Mouse (Mus musculus): ENCODE data around the gene Taok1. TPM values are rescaled to one million over a fixed set of nuclear protein-coding genes. Genes with fewer than 3 reads are reported as not detected.

The Taok1 gene
- polyA plus RNA-seq, 1 experiment from 2014 or later, result 14.8 TPM

GRCm38 (mm10) chr11:77505291-77505980 is 102.2 kb downstream of the Taok1 start:
- WGBS, result 87% methylated on average over 22 of the region's 22 CpGs
- Histone ChIP-seq H3K36me3 (ENCODE audit: control insufficient read depth, insufficient read depth, low read length) (peaks cover 29% of the 10 kb centered on the region), H3K4me3 (ENCODE audit: low read length) (no peak overlapping the region), H3K9me3 (ENCODE audit: control insufficient read depth, low read length) (no peaks in the 10 kb centered on the region), H3K4me1 (replicated peaks; ENCODE audit: control insufficient read depth, insufficient read depth, low read length) (peaks cover 9% of the 10 kb centered on the region), H3K9ac (ENCODE audit: low read length) (no peak overlapping the region), H3K4me2 (ENCODE audit: low read depth, low read length) (no peak overlapping the region), H3K27me3 (ENCODE audit: control insufficient read depth, insufficient read depth, low read depth, low read length) (no peaks in the 10 kb centered on the region), H3K27ac (ENCODE audit: low read length) (no peak overlapping the region)
- ATAC-seq (ENCODE audit: low read depth), result no peak

- Histone ChIP-seq H3K4me2 (ENCODE audit: low read depth, low read length) (no peak overlapping the region), H3K27ac (ENCODE audit: low read length) (no peak overlapping the region), H3K9ac (ENCODE audit: low read length) (no peak overlapping the region), H3K4me3 (ENCODE audit: low read length) (no peak overlapping the region), H3K4me1 (replicated peaks; ENCODE audit: control insufficient read depth, insufficient read depth, low read length) (peaks cover 10% of the 10 kb centered on the region), H3K36me3 (ENCODE audit: control insufficient read depth, insufficient read depth, low read length) (peaks cover 33% of the 10 kb centered on the region), H3K27me3 (ENCODE audit: control insufficient read depth, insufficient read depth, low read depth, low read length) (no peaks in the 10 kb centered on the region), H3K9me3 (ENCODE audit: control insufficient read depth, low read length) (no peaks in the 10 kb centered on the region)
- 85% methylated on average over 19 of the region's 19 CpGs for WGBS
- ATAC-seq (ENCODE audit: low read depth), result no peak
Observed at GRCm38 (mm10) chr11:77504377-77504776, 103.2 kb downstream of the Taok1 start.

- peaks cover 10% of the 10 kb centered on the region for H3K4me1 ChIP-seq (replicated peaks; ENCODE audit: control insufficient read depth, insufficient read depth, low read length)
- H3K4me2 ChIP-seq (ENCODE audit: low read depth, low read length), result no peak overlapping the region
- no peak overlapping the region for H3K4me3 ChIP-seq (ENCODE audit: low read length)
- peaks cover 33% of the 10 kb centered on the region for H3K36me3 ChIP-seq (ENCODE audit: control insufficient read depth, insufficient read depth, low read length)
- H3K27me3 ChIP-seq (ENCODE audit: control insufficient read depth, insufficient read depth, low read depth, low read length), result no peaks in the 10 kb centered on the region
- 59% methylated on average over 3 of the region's 3 CpGs for WGBS
- H3K27ac ChIP-seq (ENCODE audit: low read length), result no peak overlapping the region
- H3K9ac ChIP-seq (ENCODE audit: low read length), result no peak overlapping the region
- peak; percentile 27 for ATAC-seq (ENCODE audit: low read depth)
- no peaks in the 10 kb centered on the region for H3K9me3 ChIP-seq (ENCODE audit: control insufficient read depth, low read length)
Observed at GRCm38 (mm10) chr11:77503511-77503910, 104.1 kb downstream of the Taok1 start.

GRCm38 (mm10) chr11:77502481-77502880 is 105.1 kb downstream of the Taok1 start:
- ATAC-seq (ENCODE audit: low read depth), result no peak
- Histone ChIP-seq H3K9me3 (ENCODE audit: control insufficient read depth, low read length) (no peaks in the 10 kb centered on the region), H3K9ac (ENCODE audit: low read length) (no peak overlapping the region), H3K27me3 (ENCODE audit: control insufficient read depth, insufficient read depth, low read depth, low read length) (no peaks in the 10 kb centered on the region), H3K4me3 (ENCODE audit: low read length) (no peak overlapping the region), H3K4me2 (ENCODE audit: low read depth, low read length) (no peak overlapping the region), H3K4me1 (replicated peaks; ENCODE audit: control insufficient read depth, insufficient read depth, low read length) (peaks cover 16% of the 10 kb centered on the region), H3K36me3 (ENCODE audit: control insufficient read depth, insufficient read depth, low read length) (peaks cover 33% of the 10 kb centered on the region), H3K27ac (ENCODE audit: low read length) (no peak overlapping the region)
- WGBS, result 65% methylated on average over 6 of the region's 6 CpGs

GRCm38 (mm10) chr11:77501971-77502370 is 105.6 kb downstream of the Taok1 start:
- H3K27ac ChIP-seq (ENCODE audit: low read length), result no peak overlapping the region
- peaks cover 33% of the 10 kb centered on the region for H3K36me3 ChIP-seq (ENCODE audit: control insufficient read depth, insufficient read depth, low read length)
- no peaks in the 10 kb centered on the region for H3K27me3 ChIP-seq (ENCODE audit: control insufficient read depth, insufficient read depth, low read depth, low read length)
- H3K4me1 ChIP-seq (replicated peaks; ENCODE audit: control insufficient read depth, insufficient read depth, low read length), result peaks cover 21% of the 10 kb centered on the region
- H3K9me3 ChIP-seq (ENCODE audit: control insufficient read depth, low read length), result no peaks in the 10 kb centered on the region
- no peak overlapping the region for H3K9ac ChIP-seq (ENCODE audit: low read length)
- H3K4me2 ChIP-seq (ENCODE audit: low read depth, low read length), result no peak overlapping the region
- WGBS, result 93% methylated on average over 4 of the region's 4 CpGs
- ATAC-seq (ENCODE audit: low read depth), result no peak
- H3K4me3 ChIP-seq (ENCODE audit: low read length), result no peak overlapping the region

GRCm38 (mm10) chr11:77501392-77501791 is 106.2 kb downstream of the Taok1 start:
- peaks cover 25% of the 10 kb centered on the region for H3K4me1 ChIP-seq (replicated peaks; ENCODE audit: control insufficient read depth, insufficient read depth, low read length)
- H3K9me3 ChIP-seq (ENCODE audit: control insufficient read depth, low read length), result no peaks in the 10 kb centered on the region
- no peak for ATAC-seq (ENCODE audit: low read depth)
- 19% methylated on average over 5 of the region's 5 CpGs for WGBS
- H3K9ac ChIP-seq (ENCODE audit: low read length), result no peak overlapping the region
- H3K36me3 ChIP-seq (ENCODE audit: control insufficient read depth, insufficient read depth, low read length), result peaks cover 30% of the 10 kb centered on the region
- H3K4me3 ChIP-seq (ENCODE audit: low read length), result no peak overlapping the region
- no peak overlapping the region for H3K4me2 ChIP-seq (ENCODE audit: low read depth, low read length)
- no peaks in the 10 kb centered on the region for H3K27me3 ChIP-seq (ENCODE audit: control insufficient read depth, insufficient read depth, low read depth, low read length)
- H3K27ac ChIP-seq (ENCODE audit: low read length), result no peak overlapping the region

GRCm38 (mm10) chr11:77500361-77501325 is 107.0 kb downstream of the Taok1 start:
- H3K27ac ChIP-seq (ENCODE audit: low read length), result no peak overlapping the region

GRCm38 (mm10) chr11:77499354-77499753 is 108.3 kb downstream of the Taok1 start:
- ATAC-seq (ENCODE audit: low read depth), result no peak
- no peak overlapping the region for H3K27ac ChIP-seq (ENCODE audit: low read length)
- H3K9ac ChIP-seq (ENCODE audit: low read length), result no peak overlapping the region
- H3K9me3 ChIP-seq (ENCODE audit: control insufficient read depth, low read length), result no peaks in the 10 kb centered on the region
- H3K4me3 ChIP-seq (ENCODE audit: low read length), result no peak overlapping the region
- WGBS, result 77% methylated on average over 7 of the region's 7 CpGs
- no peak overlapping the region for H3K4me2 ChIP-seq (ENCODE audit: low read depth, low read length)
- no peaks in the 10 kb centered on the region for H3K27me3 ChIP-seq (ENCODE audit: control insufficient read depth, insufficient read depth, low read depth, low read length)
- H3K4me1 ChIP-seq (replicated peaks; ENCODE audit: control insufficient read depth, insufficient read depth, low read length), result peaks cover 39% of the 10 kb centered on the region
- H3K36me3 ChIP-seq (ENCODE audit: control insufficient read depth, insufficient read depth, low read length), result peaks cover 15% of the 10 kb centered on the region

More at GRCm38 (mm10) chr11:77500361-77501325, 107.0 kb downstream of the Taok1 start:
- no peak overlapping the region for H3K9ac ChIP-seq (ENCODE audit: low read length)
- no peaks in the 10 kb centered on the region for H3K27me3 ChIP-seq (ENCODE audit: control insufficient read depth, insufficient read depth, low read depth, low read length)
- H3K4me1 ChIP-seq (replicated peaks; ENCODE audit: control insufficient read depth, insufficient read depth, low read length), result peaks cover 27% of the 10 kb centered on the region
- ATAC-seq (ENCODE audit: low read depth), result no peak
- H3K36me3 ChIP-seq (ENCODE audit: control insufficient read depth, insufficient read depth, low read length), result peaks cover 27% of the 10 kb centered on the region
- no peak overlapping the region for H3K4me2 ChIP-seq (ENCODE audit: low read depth, low read length)
- 74% methylated on average over 17 of the region's 17 CpGs for WGBS
- no peaks in the 10 kb centered on the region for H3K9me3 ChIP-seq (ENCODE audit: control insufficient read depth, low read length)
- no peak overlapping the region for H3K4me3 ChIP-seq (ENCODE audit: low read length)
